Mouse (Mus musculus) A20 (cell line): Measurements from ENCODE around the gene Ngb.

Experiments
- DNase-seq: peaks from one replicate; pipeline ENCODE4 v3.0.0-alpha.2; 2011; ENCODE audit warnings: low read depth, low spot score

Gene Ngb

DNA sequence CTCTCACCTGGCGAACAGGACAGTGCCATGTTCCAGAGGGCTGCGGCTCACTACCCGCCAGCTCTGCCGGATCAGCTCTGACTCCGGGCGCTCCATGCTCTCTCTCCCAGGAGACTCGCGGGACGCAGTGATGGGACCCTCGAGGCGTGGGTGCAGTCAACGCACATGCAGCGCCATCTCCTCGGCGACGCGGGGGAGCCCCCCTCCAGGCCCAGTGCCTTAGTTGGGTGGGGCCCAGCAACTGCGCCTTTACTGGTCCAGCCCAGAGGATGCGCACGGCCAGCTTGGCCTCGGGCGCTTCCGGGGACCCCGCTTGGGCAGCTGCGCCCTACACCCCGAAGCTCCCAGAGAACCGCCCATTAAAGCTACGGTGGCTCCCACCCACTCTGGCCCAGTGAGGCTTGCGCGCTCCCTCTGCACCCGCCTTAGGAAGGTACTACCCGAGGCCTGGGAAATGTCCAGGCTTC is at the start of gene Ngb:
Gene Ngb, minus strand, starts transcription at position 375 of the 467 bp plus-strand sequence.
- DNase-seq: no peak

DNA sequence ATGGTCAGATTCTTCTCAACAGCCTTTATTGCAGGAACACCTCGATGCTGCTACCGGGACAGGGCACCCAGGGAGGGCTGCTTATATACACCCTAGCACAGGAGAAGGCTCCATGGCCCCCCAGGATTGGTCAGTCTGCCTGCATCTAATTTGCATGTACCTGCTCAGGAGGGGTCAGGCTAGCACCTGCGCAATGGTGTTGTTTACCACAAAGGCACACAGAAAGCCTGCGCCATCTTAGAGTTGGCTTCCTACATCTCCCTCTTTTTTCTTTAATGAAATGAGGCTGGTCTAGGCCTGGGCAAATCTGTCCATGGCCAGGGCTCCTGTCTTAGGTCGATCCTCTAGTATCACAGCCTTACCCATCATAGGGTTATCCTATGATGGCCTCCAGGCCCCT is 47.1 kb upstream of the Ngb start:
- no peak for DNase-seq

DNA sequence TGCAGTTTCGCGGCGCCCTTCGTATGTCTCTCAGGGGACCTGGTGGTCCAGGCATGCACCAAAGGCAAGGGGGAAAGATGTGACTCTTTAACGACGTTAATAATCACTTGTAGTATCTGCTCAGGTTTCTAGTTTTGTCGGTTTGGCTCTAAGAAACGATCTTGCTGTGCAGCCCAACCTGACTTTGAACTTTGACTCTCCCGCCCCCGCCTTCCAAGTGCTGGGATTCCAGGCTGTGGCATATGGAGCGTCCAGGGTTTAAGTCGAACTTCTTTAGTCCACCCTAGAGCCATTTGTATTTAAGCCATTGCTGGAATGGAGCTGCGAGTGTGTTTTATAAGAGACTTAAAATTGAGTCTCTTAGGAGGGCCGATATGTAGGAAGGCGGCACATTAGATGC is 45.8 kb upstream of the Ngb start:
- no peak for DNase-seq

DNA sequence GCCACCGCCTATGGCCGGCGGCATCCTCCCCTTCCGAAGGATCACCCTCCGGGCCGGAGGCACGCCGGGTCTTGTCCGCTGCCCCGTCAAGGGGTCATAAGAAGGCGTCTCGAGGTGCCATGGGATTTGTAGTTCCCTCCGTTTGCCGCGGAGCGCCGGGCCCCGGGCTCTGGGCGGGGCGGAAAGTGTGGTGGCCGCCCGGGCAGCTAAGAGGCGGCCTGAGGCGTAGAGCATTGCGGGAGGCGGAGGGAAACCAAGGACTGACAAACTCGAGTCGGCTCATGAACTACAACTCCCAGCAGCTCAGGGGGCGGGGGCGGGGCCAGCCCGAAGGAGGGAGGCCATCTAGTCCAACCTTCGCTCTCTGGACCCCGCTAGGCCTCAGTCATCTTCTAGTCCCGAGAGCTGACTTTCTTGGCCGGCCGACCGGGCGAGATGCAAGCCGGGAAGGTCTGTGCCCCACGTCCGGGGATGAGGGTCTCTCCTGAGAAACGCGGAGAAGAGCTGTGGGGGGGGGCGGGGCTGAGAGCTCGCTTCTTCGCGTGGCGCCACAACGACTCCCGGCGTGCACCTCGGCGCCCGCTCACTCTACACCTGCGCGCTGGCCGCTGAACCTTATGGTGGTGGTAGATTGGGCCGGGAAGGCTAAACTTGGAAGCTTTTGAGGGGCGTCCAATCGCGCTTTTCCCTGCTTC is 45.2 kb upstream of the Ngb start, which contains the start of gene Pomt2:
Gene Pomt2, minus strand, starts transcription at position 574 of the 695 bp plus-strand sequence.
- peak; percentile 99 for DNase-seq

DNA sequence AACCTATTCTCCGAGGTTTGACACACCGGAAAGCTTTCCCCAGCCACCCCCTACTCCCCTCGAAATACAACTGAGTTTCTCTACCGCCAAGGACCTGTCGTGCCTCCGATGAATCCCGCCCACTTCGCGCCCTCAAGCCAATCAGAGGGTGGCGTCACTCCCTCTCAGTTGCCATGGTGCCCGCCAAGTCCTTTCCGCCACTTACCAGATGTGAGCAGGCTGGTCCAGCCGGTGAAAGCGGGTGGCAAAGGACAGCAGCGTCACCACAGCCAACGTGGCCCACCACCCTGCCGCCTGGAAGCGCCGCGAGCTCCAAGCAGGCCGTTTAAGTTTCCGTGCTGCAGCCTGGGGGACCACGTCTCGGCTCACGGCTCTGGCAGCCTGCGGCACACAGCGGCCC is 44.6 kb upstream of the Ngb start, which contains the start of gene Gstz1:
Gene Gstz1, plus strand, starts transcription at position 200 of the 400 bp plus-strand sequence.
- peak; percentile 91 for DNase-seq

DNA sequence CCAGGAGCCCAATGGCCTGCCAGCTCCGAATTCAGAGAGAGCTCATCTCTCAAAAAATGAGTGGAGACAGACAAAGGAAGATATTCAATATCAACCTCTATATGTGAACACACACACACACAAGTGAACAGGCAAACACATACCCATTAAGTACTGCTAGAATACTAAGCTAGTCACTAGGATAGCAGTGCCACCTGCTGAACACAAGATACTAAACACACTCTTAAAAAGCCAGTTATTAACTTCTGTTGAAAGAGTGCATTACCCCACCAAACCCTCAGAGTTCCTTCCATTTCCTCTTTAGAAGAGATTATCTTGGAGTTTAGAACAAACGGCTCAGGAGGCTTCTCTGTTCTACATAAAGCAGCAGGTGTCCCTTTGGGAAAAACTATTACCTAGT is 39.8 kb upstream of the Ngb start:
- DNase-seq: no peak

DNA sequence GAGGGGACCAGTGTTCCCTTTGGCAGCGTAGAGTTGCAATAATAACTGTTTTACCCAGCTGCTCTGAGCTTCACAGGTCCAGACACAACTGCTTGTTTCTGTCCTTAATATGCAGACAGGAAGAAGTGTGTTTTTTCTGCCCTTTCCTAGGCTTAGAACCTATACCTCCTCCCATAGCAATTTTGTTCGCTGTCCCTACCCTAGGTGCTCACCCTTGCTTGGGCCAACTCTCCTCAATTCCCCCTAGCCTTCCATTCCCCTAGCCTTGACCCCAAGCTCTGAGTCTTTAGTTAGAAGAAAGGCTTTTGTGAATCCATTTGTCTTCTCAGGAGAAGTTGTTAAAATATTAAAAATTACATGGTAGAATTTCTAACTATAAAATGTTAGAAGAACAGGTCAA is 36.4 kb upstream of the Ngb start:
- no peak for DNase-seq

DNA sequence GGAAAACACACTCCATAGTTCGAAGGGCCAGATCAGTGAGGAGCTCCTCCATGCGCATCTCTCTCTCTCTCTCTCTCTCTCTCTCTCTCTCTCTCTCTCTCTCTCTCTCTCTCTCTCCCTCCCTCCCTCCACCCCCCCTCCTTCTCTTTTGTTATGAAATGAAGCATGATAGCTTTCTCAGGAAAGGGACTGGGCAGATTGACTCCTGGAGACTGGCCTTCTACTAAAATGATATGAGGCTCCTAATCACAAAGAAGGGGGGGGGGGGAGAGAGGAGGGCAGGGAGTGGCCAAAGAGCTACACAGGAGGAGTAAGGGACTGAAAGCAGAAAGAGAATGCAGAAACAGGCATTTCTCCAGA is 36.0 kb upstream of the Ngb start:
- no peak for DNase-seq

DNA sequence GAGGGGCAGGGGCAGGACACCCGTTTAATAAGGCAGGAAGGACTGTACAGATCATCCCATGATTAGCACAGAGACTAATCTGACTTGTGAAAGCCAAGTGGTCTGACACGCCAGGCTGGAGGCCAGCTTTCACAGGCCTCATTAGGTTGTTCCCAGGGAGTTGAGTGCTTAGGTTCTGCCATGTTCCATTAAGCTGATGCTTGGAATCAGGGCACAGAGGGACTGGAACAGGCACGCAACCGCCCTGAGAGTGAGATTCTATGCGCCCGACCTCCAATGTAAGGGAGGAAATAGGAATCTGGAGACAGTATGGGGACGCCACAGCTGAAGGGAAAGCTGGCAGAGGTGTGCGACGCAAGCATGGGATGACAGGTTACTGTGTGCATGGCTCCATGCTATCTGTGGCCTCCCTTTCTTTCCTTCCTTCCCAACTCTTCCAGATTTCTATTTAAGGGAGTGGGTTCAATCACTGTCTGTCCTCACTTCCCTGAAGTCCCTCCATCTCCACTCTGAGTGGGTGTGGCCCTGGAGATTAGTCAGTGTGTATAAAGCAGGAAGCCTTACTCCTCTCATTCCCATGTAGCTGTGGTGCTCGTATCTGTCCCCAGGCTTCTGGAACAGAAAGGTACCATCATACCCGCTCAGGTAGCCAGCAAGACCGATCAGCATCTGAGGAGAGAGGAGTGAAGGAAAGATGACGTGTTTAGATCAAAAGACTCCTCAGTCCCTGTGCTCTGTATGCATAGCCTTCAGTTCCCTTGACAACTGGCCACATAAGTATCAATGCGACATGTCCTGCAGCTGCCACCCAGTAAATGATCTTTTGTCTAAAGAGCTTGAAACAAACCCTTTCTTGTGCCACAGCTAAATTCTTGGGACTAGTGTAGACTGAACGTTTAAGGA is 35.4 kb upstream of the Ngb start:
- DNase-seq: no peak

DNA sequence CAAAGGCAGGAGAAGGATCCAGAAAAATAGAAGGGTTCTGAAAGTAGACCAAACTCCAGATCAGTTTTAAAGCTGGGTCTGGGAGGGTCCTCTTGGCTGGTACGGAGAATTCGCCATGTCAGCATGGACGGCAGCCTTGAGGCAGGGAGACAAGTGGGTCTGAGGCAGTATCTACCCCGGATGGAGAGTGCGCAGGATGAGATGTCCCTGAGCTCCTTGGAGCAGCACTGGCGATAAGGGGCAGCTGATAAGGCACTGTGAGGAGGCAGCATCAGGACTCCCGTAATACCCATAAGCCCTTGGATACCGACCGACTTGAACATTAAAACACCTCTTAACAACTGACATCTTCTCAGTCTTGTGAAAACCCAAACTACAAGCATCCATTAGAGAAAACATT is 30.4 kb upstream of the Ngb start:
- DNase-seq: no peak

DNA sequence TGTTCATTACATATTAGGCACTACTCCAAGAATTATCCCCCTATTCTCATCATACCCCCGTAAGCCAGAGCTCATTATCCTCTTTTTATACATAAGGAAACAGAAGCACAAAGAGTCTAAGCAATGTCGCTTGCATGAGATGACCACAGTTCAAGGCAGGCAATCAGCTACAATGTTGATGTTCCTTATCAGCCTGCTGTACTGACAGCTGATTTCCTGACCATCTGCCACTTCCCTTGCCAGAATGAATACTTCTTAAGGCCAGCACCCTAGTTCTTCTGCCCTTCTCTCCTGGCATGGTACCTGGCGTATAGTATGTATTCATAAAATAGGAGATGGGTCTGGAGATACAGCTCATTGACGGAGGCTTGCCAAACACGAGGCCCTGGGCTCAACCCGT is 29.9 kb upstream of the Ngb start:
- no peak for DNase-seq

DNA sequence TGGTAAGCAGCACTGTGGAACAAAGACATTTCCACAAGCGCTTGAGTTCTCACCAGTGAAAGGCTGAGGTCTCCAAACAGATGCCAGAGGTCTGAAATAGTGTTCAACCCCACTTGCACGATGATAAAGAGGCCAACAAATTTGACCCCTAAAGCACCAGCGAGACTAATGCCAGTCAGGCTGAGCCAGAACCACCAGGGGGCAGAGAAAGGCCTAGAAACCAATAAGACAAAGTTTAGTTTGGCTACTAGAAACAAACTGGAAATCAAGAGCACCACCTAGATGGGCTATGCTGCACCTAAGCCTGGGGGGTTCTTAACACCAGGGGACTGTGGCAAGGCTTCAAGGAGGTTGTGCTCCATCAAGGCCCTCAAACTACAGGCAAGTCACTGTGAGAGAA is 29.3 kb upstream of the Ngb start:
- peak; percentile 48 for DNase-seq

DNA sequence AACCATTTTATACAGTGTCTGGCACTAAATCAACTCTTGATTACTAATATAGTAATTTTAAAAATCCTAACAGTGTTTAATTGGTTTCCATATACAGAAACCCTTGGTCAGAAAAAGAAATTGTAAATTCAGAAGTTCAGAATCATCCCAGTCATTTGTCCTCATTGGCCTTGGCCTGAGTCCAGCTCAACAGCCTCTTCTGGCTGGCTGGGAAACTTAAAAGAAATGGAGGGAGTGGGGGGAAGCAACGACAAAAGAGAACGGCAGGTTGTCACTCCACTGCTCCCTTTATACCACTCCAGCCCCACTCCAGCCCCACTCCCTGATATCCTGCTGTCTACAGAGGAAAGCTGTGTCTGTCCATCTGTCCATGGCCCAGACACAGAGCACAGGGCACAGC is 28.8 kb upstream of the Ngb start:
- no peak for DNase-seq

DNA sequence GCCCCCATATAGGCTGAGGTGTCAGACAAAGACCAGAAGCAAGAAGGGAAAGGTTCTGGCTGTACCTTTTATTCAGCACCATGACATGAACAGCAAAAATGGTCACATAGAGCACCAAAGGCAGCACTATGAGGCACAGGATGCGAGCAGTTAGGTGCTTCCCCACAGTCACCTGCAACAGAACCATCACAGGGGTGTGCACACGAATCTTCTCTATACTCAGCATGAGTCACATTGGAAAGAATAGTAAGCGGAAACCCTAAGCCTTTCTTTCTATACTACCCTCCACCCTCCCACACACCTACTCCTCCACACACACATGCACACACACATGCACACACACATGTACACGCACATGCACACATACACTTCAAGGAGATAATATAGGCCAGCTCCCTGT is 27.9 kb upstream of the Ngb start:
- DNase-seq: no peak

DNA sequence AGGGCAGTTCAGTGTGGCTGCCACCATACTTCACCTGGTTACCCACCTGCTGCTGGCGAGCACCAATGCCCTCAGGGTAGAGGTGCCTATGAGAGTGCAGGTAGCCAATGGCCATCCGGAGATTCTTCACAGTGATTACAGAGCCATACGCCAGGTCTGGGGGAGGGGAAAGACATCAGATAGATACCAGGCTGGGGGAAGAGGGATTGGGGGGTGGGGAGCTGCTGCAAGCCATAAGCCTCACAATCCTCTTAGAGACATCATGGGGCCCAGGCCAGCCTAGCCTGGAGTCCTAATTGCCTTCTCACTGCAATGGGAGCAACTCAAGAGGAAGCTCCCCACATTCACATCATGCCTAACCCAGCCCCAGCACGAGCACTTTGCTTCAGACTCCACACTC is 24.9 kb upstream of the Ngb start:
- DNase-seq: no peak

DNA sequence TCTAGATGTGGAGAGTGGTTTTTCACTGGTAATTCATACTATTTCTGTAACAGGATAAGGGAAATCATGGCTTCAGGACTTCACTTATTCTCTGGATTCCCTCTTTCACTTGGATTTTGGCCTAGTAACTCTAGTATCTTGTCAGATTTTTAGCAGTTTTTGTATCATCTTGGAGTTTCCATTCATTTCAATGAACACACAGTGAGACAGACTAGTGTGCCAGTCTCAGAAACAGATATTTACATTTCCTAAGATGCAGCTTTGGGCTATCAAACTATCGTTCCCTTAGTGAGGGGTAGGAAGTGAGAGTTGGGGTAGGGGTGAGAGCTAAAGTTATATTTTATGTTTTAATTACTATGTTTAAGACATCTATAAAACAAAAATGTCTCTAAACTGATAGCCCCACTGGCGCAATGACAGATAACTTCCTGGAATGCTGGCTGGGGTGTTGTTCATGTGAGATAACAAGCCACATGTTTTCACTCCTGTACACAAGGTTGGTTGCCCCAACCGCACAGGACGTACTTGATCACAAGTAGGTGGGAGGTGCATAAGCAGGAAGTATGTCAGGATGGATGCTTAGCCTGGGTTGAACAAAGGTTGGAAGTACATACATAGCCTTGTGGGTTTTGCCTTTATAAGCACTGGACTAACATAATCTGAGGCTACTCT is 19.7 kb upstream of the Ngb start:
- no peak for DNase-seq

DNA sequence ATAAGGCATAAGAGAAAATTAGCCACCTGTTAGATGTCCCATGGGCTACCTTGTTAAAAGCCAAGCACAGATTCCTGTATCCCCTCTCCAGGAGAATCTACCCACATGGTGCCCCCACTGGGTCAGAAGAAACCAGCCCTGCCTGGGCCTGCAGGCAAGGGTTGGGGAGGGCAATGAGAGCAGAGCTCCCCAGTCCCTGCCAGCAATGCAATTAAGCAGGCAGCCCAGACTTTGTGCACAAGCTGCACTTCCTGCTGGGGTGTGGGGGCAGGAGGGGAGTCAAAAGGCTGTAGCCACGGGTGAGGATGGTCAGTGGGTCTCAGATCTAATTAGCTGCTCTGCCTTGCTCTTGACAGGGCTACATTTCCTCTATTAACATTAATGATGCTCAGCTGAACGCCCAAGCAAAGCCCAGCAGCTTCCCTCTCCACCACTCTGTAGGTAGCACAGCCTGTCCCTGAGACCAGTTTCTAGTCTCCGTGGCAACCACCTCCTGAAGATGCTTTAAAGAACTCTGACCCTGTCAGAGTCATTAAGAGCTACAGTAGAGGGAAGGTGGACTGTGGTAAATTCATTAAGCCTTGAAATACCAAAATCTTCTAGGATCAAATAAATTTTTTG is 5.1 kb upstream of the Ngb start:
- no peak for DNase-seq

DNA sequence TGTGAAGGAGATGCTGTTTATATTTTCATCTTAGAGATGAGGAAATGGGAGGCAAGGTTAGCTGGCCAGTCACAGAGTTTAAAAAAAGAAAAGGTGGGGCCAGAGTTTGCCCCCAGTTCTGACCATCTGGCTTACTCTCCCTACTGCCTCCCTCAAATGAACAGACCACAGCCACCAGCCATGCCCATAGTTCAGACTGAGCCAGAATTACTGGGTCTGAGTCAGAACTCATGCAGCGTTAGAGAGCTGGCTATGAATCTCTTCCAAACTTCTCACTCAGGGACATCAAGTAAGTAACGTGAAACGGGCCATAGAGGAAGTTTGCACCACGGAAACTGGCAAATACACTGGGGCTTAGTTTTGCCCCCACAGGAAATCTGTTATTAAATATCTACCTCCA is 2.5 kb upstream of the Ngb start:
- no peak for DNase-seq

DNA sequence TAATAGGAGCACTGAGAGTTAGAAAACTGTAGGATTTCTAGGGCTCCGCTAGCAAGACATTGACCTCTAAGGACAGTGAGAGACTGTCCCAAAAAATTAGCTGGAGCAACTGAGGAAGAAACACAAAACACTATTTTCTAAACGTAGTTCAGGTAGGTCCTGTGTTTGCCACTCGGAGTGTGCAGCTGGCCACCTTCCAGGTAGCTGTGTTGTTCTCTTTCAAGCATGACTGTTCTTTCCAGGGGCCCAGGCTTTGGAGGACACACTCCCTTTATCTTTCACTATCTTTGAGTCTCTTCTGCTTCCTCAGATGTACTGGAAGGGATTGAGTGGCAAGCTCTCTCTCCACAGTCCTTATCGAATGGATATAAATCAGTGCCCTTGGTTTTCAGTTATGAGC is 1.1 kb upstream of the Ngb start:
- no peak for DNase-seq

DNA sequence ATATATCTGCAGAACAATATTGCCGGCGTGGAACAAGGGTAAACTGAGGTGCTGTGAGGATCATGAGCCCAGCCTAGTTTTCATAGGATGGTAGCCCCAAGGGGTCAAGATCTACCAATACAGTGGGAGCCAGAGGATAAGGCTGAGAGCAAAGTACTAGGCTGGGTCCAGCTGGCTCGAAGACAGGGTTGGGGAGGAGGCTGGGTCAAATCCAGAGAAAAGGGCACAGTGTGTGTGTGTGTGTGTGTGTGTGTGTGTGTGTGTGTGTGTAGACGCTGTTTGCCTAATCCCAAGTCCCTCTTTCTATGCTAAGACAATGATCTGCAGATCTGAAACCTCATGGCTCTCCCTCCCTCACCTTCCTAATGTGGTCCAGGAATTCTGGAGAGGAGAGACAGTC is 2.0 kb downstream of the Ngb start:
- DNase-seq: no peak

DNA sequence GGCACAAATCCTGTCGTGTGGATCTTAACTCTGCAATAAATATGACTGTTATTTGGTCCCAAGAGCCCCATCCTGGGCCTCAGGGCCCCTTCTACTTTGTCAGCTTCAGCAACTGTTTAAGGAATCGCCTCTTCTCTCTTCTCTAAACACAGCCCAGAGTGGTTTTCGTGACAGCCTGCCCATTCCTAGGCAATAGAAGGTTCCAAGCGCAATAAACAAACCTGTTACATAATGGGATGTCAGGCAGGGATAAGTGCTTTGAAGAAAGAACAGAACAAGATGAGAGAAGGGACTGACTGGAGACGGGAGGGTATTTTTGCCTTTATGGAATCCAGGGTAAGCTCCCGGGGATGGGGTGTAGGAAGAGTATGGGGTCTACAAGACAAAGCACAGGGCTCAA is 8.7 kb downstream of the Ngb start:
- no peak for DNase-seq

DNA sequence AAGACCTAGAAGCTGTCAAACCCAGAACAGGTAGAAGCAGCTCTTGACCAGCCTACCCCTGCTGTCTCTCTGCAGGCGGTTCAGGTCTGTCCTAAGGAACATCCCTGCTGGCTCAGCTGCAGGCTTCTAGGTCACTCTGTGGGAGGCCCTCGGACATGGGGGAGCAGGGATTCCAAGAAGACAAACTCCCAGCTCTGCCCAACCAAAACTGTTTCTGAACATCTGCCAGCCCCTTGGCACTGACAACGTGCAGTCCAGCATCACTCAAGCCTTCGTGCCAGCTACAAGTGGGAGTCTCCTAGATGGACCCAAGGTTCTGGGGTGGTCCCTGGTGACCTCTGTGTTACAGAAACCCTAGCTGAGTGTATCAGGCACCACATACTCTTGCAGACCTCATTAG is 9.1 kb downstream of the Ngb start:
- no peak for DNase-seq
